Mouse (Mus musculus) heart, postnatal 4 days (tissue): ENCODE data around the gene Disp3. TPM values are rescaled to one million over a fixed set of nuclear protein-coding genes. Genes with fewer than 3 reads are reported as not detected.

Experiments
- DNase-seq: peaks from one replicate; pipeline ENCODE4 v3.0.0; 2021
- total RNA-seq, 2 experiments: library from RNA; stranded (reverse); gene quantifications; 2 replicates each; pipeline ENCODE4 v1.2.3; 2021

The Disp3 gene
- total RNA-seq, 2 experiments from 2014 or later = 0.14 to 0.19 TPM

DNA sequence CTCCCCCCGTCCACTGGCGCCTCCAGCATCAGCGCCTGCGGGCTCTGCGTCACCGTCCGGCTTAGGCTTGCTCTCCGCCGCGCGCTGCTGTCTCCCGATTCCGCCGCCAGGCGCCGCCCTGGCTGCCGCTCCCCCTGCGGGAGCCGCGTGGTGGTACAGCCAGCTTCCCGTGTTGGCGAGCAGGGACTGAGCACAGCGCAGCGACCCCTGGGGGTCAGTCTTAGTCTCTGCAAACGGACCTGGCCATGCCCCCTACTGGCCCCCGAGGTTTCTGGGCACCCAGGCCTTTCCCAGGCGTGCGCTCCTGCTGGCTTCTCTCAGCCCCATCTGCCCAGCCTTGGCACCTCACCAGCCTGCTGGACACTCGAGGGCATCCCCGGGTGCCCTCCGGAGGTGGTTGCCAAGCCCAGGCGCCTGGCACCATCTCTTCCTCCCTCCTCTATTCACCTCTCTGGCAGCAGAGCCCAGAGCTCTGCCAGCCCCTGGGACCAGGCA, 337 bp upstream of the Disp3 start:
- DNase-seq = peak; percentile 82

DNA sequence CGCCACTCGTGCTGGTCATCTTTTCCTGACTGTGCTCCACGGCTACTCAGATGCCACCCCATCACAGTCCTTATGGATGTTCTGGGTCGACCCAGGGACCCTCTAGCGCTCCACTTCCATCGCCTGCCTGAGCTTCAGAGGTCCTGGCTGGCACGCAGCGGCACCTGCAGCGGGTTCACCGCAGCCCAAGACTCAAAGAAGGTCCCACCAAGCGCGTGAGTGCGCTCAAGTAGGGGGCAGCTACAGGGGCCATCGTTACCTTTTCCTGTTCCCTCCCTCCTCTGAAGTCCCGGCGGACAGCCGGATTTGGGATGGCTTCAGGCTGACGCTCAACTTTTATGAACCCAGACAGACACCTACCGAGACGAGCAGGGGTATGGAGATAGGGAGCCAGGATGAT, 724 bp downstream of the Disp3 start:
- no peak for DNase-seq

DNA sequence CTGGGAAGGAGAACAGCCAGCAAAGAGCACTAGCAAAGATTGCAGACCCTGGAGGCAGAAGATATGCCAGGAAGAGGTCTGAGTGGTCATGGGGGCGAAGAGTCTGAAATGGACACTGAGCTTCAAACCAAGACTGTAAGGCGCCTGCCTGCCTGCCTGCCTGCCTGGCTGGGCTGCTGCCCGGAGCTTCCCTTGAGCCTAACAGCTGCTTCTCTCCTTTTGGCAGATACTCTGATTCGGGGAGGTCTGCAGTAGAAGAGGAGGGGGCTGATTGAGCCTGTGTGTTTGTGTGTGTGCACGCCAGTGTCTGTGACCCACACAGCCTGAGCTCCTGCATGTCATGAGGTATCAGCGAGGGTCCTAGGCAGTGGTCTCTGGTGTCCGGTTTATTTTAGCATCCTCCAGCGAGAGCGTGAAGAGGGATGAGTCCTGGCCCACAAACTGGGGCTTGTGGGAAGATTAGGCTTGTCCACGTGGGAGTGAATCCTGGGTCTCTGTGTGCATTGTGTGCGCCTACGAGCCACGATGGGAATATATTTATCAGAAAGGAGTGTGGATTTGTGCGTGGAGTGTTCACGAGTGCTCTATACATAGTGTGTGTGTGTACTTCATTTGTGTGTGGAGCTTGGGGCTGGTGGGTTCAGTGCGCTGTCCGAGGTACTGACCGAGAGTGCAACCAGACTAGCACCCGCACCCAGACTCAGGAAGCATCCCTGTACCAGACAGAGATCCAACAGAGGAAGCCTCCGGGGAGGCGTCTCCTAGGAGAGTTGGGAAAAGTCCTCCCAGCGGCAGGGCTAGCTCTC, 1.3 kb downstream of the Disp3 start:
- DNase-seq = peak; percentile 61

DNA sequence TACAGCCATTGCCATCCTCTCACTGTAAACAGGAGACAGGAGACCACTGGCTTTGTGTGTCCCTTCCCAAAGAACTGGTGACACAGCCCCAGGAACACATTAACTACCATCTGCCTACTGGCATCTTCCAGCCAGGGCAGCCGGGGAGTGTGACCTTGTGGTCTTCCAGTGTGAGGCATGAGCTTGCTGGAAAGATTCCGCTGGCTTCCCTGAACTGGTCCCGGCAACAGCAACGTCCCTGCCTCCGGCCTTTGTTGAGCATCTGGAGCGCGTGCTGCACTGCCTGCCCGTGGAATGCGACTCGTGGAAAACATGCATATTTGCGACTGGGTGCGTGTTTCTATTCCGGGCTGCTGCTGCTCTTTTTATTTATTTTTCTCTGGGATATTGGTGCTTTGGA, 3.5 kb downstream of the Disp3 start:
- no peak for DNase-seq

DNA sequence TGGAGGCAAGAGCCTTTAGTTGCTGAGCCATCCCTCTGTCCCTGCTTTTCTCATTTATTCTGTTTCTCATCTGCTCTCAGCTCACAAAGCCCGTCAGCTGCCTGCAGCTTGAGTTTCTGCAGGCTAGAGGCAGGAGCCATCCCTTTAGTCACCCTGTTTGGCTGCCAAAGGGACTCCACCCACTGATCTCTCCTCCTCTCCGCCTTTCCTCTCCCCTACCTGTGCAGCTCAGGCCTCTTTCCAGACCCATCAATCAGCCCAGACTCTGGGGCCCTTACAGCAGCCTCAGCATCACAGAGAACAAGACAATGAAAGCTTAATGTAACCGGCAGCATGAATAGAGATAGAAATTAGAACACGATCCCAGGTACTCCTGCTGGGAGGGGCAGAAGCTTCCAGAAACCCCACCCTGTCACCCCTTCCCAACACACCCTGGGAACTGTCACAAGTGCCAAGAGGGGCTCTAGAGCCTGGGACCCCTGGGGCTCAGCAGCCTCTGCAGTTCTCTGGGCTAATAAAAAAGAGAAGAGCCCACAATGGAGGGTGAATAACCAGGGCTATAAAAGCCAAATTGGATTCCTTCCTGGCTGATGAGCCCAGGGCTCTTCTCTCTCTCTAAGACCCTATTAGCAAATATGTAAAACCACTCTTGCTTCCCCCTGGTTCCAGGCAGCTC, 10.8 kb downstream of the Disp3 start:
- no peak for DNase-seq

DNA sequence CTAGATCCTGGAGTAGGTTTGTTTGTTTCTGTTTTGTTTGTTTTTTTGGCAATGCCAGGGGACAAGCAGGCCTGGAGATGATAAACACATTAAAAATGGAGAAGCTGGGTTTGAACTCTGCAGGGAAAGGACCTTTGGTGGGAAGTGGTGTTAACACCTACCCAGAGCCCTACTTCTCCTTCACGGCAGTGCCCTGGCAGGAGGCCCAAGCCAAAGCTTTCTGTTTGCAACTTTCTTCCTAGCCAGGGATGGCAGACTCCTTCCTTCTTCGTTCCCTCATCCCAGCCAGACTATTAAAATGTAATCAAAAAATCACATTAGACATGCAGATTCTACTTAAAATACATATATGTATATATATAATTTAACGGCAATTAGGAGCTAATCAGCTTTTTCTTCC, 13.1 kb downstream of the Disp3 start:
- no peak for DNase-seq

DNA sequence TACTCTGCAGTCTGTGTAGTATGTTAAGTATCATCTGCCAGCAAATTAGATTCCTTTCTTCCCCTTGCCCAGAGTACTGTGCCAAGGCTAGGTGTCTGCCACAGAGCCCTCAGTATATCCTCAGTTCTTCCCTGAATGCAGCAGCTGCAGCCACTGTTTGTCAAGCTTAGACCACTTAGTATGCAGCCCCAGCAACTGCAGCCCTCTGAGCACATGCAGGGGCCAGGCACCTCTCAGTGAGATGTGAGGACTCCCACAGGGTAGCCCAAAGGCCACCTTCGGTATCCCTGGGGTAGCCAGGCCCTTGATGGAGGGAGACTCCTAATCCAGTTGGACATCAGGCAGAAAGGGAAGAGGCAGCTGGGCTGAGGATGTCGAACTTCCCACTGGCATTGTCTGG, 14.5 kb downstream of the Disp3 start:
- DNase-seq = no peak

DNA sequence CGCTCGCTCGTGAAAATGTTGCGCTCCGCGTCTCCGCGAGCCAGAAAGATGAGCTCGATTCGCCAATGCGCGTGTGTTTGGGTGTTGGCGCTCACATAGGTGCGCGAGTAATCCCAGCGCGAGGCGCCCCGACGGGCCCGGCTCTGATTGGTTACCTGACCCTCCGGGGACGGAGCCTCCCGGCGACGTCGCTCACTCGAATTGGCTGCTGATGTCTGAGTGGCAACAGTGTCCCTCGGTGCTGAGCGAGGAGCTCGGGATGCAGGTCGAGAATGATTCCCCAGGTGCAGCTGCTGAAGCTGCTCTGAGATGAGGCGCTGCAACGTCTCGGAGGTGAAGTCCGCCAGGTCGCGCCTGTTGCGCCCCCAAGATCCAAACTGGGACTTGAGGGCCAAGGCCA, 16.1 kb downstream of the Disp3 start:
- DNase-seq = no peak

DNA sequence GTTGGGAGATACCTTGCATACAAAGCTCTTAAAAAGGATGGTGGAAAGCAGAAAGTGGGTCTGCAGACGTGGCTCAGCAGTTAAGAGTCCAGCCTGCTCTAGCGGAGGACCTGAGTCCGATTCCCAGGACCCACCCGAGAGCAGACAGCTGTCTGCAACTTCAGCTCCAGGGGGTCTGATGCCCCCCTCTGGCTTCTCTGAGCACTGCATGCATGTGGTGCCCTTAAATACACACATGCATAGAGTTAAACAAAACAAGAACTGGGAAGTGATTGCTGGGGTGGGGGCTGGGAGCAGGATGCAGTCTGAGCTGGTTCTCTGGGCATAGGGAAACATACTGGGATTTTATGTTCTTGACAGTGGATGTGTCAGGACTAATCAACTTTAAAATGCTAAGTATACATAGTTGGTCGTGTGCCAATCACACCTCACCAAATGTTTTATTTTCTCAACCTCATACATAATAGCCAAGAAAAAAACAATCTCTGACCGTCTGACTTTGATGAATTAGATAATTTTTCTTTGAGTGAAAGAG, 20.7 kb downstream of the Disp3 start:
- no peak for DNase-seq

DNA sequence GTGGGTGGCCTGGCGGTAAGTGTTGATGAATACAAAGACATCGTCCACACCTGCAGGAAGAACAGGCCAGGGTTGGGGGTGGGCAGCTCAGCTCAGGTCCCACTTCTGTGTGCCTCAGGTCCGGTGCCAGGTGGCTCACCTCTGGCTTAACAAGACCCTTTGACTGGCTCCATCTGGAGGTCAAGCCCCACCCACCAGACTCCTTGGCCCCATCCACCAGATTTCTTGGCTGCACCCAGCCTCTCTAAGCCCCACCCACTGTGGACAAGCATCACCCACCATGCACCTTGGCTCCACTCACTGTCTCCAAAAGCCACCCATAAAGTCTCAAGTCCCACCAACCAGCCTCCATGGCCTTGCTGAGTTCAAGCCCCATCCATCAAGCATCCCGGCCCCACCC, 27.8 kb downstream of the Disp3 start:
- no peak for DNase-seq

DNA sequence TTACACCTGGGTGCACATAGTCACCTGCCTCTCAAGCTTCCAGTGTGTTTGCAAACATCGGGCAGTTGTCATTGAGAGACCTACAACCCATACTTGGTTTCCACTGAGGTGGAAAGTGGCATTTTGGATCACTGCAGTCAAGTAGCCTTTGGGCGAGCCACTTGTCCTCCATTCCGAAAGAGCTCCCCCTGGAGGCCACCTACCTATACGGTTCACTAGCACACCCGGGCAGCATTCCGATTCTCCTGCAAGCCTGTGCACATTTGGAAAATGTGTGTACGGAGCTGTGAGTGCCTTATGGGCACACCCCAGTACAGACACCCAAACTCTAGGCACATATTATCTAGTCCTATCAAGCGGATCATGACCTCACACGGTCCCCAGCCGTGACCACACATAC, 38.4 kb downstream of the Disp3 start:
- no peak for DNase-seq

DNA sequence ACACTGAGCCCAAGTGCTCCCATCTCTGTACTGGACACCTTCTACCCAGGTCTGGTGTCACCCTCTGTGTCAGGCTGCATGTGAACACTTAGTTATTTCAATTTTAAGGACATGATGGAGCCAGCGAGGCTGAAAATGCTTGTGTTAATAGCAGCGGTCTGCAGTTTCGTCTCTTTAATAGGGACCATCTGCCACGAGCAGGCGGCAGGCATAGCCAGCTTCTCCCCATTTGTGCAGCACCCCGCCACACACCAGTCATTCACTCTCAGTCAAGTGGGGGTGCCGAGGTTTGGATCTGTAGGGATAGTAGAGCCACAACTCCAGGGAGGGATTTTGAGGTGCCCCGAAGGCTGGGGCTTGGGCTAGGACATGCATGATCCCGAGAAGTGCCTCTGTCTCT, 47.4 kb downstream of the Disp3 start:
- no peak for DNase-seq

DNA sequence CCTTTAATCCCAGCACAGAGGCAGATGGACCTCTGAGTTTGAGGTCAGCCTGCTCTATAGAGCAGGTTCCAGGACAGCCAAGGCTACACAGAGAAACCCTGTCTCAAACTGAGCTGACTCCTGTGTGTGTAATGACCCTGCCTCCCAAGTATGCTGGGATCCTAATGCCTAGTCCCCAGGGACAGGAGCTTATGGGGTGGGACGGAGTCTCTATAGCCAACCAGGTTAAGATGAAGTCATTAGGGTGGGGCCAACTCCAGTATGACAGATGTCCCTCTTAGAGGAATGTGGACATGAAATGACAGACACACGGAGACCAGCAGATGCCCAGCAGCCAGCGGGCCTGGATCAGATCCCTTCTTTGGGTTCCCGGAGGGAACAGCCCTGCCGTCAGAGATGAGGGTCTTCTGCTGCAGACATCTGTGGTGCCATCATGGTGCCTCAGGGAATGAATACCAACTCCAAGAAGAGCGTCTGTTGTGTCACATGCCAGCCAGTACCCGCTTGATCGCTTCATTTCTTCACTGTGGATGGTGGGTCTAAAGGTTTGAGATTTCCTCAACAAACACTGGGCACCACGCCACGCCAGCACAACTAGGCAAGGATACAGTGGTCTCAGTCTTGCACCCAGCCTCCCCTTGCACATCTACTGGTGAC, 48.2 kb downstream of the Disp3 start:
- DNase-seq = no peak

DNA sequence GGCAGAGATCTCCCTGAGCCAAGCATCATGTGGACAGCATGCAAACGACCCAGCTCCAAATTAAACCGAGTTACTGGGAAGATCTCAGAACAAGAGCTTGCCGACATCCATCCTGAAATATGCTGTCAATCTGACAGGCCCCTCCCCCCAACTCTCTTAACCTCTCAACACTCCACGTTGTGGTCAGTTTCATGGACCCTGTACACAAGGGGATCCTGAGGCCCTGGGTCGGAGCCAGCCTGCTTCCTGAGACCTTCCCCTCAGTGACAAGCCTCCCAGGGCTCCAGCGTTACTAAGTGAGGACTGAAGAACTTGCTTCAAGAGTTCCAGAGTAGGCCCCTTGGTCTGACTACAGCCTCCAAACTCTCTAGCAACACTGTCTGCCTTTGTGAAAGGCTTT, 48.8 kb downstream of the Disp3 start:
- DNase-seq = no peak

DNA sequence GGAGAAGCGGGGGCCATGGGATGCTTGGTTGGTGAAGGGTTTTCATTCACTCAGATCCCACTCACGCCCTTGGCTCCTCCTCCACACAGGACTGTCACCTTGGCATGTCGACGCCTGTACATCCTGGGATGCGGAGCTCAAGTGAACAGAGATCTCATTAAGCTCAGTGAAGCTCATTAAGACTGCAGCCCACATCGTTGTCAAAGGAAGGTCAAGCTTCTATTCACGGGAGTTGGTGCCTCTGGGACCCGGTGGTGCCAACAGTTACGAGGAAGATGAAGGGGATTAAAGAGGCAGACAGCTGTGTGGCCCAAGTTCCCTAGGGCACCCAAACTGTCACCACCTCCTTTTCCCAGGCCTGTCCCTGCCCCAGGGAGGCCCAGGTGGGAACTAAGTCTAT, 49.5 kb downstream of the Disp3 start:
- DNase-seq = no peak

DNA sequence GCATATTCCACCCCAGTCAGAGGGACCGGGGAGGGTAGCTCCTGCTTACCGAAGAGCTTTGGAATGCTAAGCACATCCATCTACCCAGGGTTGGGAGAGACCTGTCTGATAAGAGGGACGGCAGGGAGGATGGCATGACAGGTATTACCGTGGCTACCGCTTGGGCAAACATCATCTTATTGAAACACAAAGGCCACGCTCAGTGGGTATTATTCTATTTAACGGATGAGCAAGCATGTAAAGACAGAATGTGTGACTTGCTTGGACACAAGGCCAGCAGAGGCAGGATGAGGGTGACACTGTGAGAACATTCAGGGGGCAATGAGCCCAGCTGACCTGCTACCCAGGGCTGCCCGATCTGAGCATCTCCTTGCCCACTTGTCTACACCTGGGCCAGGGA, 51.1 kb downstream of the Disp3 start:
- DNase-seq = no peak

DNA sequence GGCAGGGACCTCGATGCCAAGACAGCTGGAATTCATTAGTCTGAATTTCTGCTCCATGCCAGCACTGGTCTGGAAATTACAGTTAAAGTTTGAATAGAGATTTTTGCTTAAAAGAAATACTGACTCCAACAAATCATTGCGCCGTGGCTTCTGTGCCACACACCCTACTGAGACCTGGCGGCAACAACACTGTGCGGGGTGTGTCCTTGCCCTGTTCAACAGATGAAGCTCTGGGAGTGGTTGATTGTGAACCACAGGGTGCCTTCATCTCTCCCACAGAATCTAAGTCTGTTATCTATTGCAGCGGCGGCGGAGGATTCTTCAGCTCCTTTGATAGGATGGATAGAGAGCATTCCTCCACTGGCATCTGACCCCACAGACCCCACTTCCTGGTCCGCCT, 54.7 kb downstream of the Disp3 start:
- DNase-seq = no peak

DNA sequence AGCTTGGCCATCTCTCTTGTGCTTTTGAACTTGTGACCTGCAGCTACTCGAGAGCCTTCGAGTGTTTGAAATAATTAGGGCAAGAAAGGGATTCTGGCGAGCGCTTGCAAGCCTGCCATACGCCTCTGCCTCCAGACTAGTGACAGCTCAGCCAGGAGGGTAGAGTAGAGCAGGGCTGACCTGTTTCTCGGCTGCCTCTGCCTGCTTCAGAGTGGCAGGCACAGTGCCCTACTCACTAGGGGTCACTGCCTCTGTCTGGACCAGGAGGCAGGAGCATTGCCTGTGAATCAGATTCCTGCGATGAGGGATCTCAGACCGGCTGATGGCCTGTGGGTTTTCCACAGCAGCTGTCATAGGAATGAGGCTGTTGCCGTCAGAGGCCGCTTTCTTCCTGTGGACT, 55.1 kb downstream of the Disp3 start:
- DNase-seq = no peak

DNA sequence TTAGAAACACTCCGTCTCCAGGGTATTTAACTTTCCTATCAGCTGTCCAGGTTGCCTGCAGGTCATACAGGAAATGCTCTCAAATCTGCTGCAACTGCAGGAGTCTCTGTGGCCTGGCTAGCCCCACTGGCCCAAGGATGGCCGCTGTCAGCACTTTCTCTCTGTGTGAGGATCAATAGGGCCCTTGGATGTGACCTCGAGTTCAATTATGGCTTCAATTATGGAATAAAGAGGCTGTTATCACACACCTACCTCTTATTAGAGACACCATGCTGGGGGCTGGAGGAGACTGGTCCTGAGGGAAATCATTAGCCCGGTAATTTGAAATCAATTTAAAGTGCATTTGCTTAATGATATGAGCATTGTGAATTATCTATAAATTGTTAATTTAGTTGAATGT, 55.6 kb downstream of the Disp3 start:
- DNase-seq = no peak

DNA sequence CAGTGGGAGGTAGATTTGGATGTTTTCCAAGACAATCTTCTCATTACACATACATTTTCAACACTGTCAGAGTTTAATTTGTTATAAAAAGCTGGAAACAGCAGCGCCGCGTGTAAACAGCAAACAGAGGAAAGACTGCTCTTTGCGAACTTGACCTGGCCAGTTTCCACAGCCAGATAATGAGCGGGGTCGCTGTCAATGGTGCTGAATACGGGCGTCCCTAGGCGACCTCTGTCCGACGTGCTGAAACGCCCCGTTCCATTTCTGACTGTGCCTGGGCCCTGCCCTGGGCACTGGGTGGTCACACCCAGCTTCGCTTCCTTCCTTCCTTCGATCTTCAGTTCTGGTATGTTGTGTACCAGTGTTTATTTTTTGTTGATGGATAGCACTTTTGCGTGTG, 58.1 kb downstream of the Disp3 start:
- peak; percentile 83 for DNase-seq

DNA sequence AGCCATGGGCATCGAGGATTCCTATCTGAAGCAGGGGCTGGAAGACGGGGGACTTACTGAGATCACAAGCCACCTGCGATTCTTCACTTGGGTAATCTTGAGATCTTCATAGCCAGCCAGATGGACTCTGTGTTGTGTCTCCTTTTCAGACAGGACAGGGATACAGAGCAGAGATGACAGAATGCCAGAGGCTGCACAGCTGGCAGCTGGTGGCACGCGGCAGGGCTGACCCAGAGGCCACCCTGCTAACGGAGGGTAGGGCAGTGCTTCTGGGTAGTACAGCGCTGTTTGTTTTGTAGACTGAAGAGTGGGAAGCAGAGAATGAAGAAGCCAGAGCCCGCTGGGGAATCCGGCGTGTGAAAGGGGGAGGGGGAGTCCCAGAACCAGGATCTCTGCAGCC, 64.8 kb downstream of the Disp3 start:
- no peak for DNase-seq

DNA sequence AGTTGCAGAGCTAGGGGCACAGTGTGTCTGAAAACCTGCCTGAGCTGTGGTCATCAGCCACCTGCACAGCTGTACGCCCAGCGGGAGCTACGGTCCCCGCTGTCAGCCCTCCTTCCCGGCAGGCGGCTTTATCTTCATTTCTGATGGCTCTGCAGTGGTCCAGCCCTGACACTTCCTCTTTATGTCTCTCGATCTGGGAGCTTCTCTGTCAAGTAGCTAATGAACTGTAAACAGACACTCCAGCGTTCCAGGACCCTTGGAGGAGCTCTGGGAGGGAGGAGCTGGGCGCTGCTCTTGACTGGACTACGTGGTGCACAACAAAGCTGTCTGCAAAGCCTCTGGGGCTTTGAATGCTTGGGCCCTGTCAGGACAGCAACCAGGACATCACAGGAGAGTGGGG, 67.1 kb downstream of the Disp3 start:
- no peak for DNase-seq

DNA sequence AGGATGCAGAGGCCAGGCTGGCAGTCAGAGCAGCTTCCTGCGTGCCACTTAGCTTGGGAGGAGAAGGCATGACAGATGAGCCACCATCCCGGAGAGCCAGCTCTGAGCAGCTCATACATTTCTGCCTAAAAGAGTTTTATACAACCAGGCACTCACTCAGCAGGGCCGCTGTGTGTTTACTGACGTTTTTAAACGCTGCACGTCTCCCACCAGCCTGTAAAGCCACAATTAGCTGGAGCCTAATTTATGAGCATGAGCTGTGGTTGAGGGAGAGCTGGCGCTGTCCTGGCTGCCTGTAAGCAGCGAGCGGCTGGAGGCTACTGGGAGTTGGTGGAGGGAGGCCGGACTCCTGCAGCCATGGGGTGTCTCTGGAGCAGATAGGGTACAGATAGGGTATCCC, 69.5 kb downstream of the Disp3 start:
- no peak for DNase-seq
